Mouse (Mus musculus) hindbrain, embryonic 11.5 days (tissue): ENCODE measurements around the gene Lcn5. TPM values are rescaled to one million over a fixed set of nuclear protein-coding genes. Genes with fewer than 3 reads are reported as not detected.

ENCODE experiments used
- ATAC-seq: fragments of 200-750 bp; cut with Nextera tagmentation; 2 replicates; pipeline ENCODE4 v1.8.0; 2017; ENCODE audit warnings: mild to moderate bottlenecking, moderate TSS enrichment, moderate library complexity; ENCODE audit not compliant: low FRiP score
- DNase-seq: peaks from one replicate; pipeline ENCODE4 v3.0.0-alpha.2; 2015; ENCODE audit warnings: low spot score
- H3K27ac ChIP-seq: fragments of 300-500 bp; sonication (generic); 2 replicates; pipeline ENCODE4 v1.5.1; 2014; ENCODE audit warnings: mild to moderate bottlenecking, low read depth, low read length
- H3K27me3 ChIP-seq: fragments of 300-500 bp; sonication (generic); 2 replicates; pipeline ENCODE4 v1.6.1; 2014; ENCODE audit warnings: mild to moderate bottlenecking, low read length, moderate library complexity, mixed read lengths; ENCODE audit not compliant: control insufficient read depth, insufficient read depth
- H3K36me3 ChIP-seq: fragments of 300-500 bp; sonication (generic); 2 replicates; pipeline ENCODE4 v1.6.1; 2014; ENCODE audit warnings: mild to moderate bottlenecking, low read length, moderate library complexity, mixed read lengths; ENCODE audit not compliant: control insufficient read depth, insufficient read depth
- H3K4me1 ChIP-seq: fragments of 300-500 bp; sonication (generic); replicated peaks from 2 replicates; pipeline ENCODE4 v1.6.1; 2014; ENCODE audit warnings: low read length, mixed read lengths; ENCODE audit not compliant: control insufficient read depth, insufficient read depth
- H3K4me2 ChIP-seq: fragments of 300-500 bp; sonication (generic); replicated peaks from 2 replicates; pipeline ENCODE4 v1.6.1; 2014; ENCODE audit warnings: mild to moderate bottlenecking, low read depth, low read length
- H3K4me3 ChIP-seq: fragments of 300-500 bp; sonication (generic); 2 replicates; pipeline ENCODE4 v1.5.1; 2014; ENCODE audit warnings: low read depth, low read length
- H3K9ac ChIP-seq: fragments of 300-500 bp; sonication (generic); 2 replicates; pipeline ENCODE4 v1.6.1; 2014; ENCODE audit warnings: low read depth, low read length
- H3K9me3 ChIP-seq: fragments of 300-500 bp; sonication (generic); 2 replicates; pipeline ENCODE4 v1.6.1; 2016; ENCODE audit warnings: low read length; ENCODE audit not compliant: control insufficient read depth
- WGBS: fragments of 180-500 bp; shearing (Covaris S2); extraction: QIAGEN DNeasy Blood & Tissue Kit; methylation state at CpG from one replicate; pipeline ENCODE4 v1.1.7; 2014; 5-methylcytosine and 5-hydroxymethylcytosine counted together
- polyA plus RNA-seq: library from polyadenylated mRNA; unstranded; fragments of >200 nt; fragmentation: Nextera tagmentation; extraction: Ambion mirVana; gene quantifications from 2 replicates; pipeline ENCODE4 v1.2.1, GENCODE M21; 2014

Gene Lcn5
- polyA plus RNA-seq: not detected in 2 replicates

DNA sequence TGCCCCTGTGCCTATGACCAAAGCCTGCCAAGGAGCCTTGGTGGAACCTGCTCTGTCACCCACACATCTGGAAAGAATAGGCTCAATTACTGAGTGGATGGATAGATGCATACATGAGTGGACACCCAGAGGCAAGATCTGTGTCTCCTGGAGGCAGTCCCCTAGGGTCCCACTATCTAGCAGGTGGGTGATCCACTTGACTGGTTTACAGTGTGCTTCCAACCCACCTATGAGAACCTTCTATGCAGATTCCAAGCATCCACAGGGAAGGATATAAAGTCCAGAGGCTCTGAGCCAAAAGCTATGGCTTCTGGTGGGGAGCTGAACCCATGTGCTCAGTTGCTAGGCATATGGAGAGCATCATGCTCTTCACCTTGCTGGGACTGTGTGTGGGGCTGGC, at the start of gene Lcn5:
TSS of gene Lcn5 (plus strand) at position 301 of the 400 bp plus-strand sequence.
- ATAC-seq: no peak
- H3K36me3 ChIP-seq: no peaks in the 10 kb centered on the region
- H3K27ac ChIP-seq: no peak within 1 kb of the TSS
- H3K4me3 ChIP-seq: no peak within 1 kb of the TSS
- H3K9me3 ChIP-seq: no peaks in the 10 kb centered on the region
- H3K27me3 ChIP-seq: no peaks in the 10 kb centered on the region
- H3K9ac ChIP-seq: no peak within 1 kb of the TSS
- no peak within 1 kb of the TSS for H3K4me2 ChIP-seq
- DNase-seq: no peak
- H3K4me1 ChIP-seq: no peaks in the 10 kb centered on the region

DNA sequence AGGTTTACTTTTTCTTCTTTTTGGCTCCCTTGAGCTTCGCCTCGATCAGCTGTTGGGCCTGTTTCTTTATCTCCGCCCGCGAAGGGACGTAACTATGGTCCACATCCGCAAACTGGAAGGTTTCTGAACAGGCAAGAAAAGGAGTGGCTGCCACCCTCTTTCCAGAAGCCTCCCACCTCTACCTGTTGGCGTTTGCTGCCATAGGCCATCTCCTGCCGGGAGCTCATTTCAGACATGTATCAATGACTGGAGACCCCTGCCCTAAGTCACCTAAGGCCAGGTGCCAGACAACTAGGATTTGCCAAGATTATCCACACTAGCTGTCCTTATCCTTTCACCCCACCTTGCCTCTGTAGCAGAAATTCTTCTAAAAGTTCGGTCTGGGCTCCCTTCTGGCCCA, 49.1 kb upstream of the Lcn5 start:
- Histone ChIP-seq H3K27ac (no peak overlapping the region), H3K9ac (peak overlapping the region; percentile 96), H3K36me3 (no peaks in the 10 kb centered on the region)

DNA sequence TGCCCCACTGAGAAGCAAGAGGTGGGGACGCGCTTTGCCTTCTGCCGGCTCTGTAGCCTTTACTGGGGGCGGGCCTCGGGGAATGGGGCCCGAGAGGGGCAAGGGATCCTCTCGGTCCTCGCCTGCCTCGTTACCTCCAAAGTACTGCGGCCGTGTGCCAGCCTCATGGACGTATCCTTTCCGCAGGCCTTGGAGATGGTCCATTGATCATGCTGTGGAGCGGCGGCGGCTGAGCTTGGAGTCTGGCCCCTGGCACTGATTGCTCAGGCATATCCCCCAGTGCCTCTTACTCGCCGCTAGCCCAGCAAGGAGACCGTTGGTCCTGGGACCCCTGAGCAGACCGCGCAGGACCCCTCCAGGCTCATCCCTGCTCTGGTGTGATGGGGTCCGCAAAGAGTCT, 41.4 kb upstream of the Lcn5 start:
- Histone ChIP-seq H3K4me2 (no peak overlapping the region), H3K27me3 (peaks cover 28% of the 10 kb centered on the region), H3K27ac (no peak overlapping the region), H3K9me3 (no peaks in the 10 kb centered on the region), H3K36me3 (no peaks in the 10 kb centered on the region), H3K9ac (0 out of 2 replicates have a peak overlapping the region, but pooled peaks have one; percentile 19), H3K4me1 (no peaks in the 10 kb centered on the region), H3K4me3 (no peak overlapping the region)
- DNase-seq (peak; percentile 6), ATAC-seq (no peak)
- WGBS: 22% methylated on average over 22 of the region's 22 CpGs

More for the DNA sequence above, 49.1 kb upstream of the Lcn5 start:
- ATAC-seq (no peak; the same call in 1 of the 2 replicates), DNase-seq (no peak)
- Histone ChIP-seq H3K9me3 (no peaks in the 10 kb centered on the region), H3K4me2 (peak overlapping the region; percentile 64), H3K4me1 (peaks cover 3% of the 10 kb centered on the region; the same call in 1 of the 2 replicates), H3K27me3 (peaks cover 7% of the 10 kb centered on the region; the same call in 1 of the 2 replicates), H3K4me3 (peak overlapping the region; percentile 96)
- WGBS: 69% methylated on average over 10 of the region's 10 CpGs

DNA sequence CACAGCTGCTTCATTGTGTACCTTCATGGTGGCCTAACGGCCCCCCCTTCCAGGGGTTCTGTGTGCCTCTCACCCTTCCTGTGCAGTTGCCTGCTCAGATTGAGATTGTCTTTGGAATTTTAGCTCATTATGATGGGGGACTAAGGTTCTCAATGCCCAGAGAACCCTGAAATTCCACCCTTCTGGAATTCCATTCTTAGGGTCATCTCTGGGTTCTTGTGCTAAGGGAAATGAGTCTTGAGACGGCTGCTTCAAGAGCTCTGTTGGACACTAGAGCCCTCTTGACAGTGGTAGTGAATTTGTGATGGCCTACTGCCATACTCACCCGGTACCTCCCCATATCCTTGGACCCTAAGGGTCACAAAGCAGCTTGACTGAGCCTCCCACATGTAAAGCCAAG, 40.2 kb upstream of the Lcn5 start, which contains the start of gene Ccdc183:
TSS of gene Ccdc183 (minus strand) at position 101 of the 400 bp plus-strand sequence.
- no peaks in the 10 kb centered on the region for H3K4me1 ChIP-seq
- no peak within 1 kb of the TSS for H3K9ac ChIP-seq
- peaks cover 28% of the 10 kb centered on the region for H3K27me3 ChIP-seq
- DNase-seq (no peak), ATAC-seq (no peak)
- H3K36me3 ChIP-seq: no peaks in the 10 kb centered on the region
- no peak within 1 kb of the TSS for H3K27ac ChIP-seq
- no peaks in the 10 kb centered on the region for H3K9me3 ChIP-seq
- H3K4me3 ChIP-seq: no peak within 1 kb of the TSS
- 81% methylated on average over 3 of the region's 3 CpGs for WGBS
- no peak within 1 kb of the TSS for H3K4me2 ChIP-seq

DNA sequence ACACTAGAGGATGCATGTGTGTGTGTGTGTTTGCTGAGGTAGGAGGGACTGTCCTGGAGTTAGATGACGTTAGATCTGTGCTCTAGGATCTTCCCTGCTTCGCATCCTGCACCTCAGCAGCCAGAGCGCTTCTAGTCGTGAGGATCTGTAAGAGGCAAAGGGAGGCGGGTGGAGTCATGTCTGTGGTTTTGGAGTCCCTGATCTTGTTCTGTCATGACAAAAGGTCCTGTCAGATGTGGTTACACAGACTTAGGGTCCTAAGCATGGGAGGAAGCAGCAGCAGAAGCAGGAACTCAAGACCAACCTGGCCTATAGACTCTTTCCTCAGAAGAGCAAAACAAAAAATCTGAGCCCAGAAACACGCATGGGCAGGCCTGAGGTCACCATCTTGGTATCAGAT, 37.4 kb upstream of the Lcn5 start:
- Histone ChIP-seq H3K4me1 (no peaks in the 10 kb centered on the region), H3K4me2 (no peak overlapping the region), H3K27me3 (peaks cover 24% of the 10 kb centered on the region), H3K9me3 (no peaks in the 10 kb centered on the region), H3K4me3 (no peak overlapping the region), H3K27ac (no peak overlapping the region), H3K9ac (no peak overlapping the region), H3K36me3 (no peaks in the 10 kb centered on the region)
- ATAC-seq (no peak), DNase-seq (no peak)
- 86% methylated on average over 6 of the region's 6 CpGs for WGBS

DNA sequence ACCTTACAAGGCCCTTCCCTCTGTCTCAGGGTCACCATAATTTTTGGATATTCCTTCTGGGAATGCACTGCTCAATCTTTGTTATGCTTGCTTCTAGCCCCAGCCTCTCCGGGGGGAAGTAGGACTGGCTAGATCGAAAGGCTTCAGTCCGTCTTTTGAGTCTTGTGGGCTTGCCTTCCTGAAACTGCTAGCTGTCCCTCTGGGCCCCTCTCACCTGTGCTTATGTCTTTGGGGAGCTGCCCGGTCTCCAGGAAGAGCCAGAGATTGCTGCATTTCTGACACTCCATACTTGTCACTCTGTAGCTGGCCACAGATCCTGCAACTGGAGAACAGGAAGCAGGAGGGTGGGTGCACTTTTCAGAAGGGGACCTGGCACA, 36.9 kb upstream of the Lcn5 start:
- H3K9ac ChIP-seq: no peak overlapping the region
- H3K36me3 ChIP-seq: no peaks in the 10 kb centered on the region
- H3K4me1 ChIP-seq: no peaks in the 10 kb centered on the region
- no peaks in the 10 kb centered on the region for H3K9me3 ChIP-seq
- H3K27ac ChIP-seq: no peak overlapping the region
- peaks cover 20% of the 10 kb centered on the region for H3K27me3 ChIP-seq
- H3K4me3 ChIP-seq: no peak overlapping the region
- H3K4me2 ChIP-seq: no peak overlapping the region; the same call in 1 of the 2 replicates
- 91% methylated on average over 4 of the region's 4 CpGs for WGBS
- ATAC-seq (no peak), DNase-seq (no peak)

DNA sequence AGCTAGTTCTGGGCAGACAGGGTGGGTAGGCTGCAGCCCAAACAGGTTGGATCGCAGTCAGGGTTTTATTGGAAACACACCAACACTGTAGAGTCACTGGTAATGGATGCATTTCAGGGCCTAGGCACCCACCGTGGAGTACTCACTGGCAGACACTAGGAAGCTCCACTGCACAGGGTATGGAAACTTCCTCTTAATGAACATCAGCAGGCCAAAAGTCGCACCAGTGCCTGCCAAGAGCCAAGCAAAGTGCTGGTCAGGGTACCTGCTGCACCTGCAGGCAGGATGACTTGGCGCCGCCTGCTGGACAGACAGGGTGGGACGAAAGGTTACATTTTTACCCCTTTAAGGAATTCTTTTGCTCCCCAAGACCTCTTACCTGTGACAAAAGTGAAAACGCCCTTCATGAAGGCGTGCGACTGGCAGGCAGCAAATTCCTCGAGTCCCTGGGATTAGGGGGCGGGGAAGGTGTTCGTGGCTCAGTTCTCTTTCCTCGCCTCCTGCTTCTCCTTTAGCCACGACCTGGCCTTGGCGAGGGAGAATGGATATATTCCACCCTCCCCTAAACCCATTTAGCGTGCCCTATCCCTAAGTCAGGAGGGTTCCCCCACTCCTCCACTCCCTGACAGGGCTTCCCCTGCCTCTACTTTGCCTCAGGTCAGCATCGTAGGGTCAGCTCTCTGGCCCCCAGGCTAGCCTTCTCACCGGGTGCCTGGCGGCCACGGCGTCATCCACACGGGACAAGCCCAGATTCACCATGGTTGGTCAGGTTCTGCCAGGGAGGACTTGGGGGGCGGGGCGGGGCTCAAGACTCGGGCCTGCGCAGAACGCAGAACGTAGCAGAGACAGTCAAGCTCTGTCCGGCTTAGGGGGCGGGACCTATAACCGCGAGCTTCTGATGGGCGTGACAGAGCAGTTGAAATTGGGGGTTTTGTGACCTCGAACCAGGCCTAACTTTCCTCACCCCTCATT, 36.2 kb upstream of the Lcn5 start, which contains the start of gene Tmem141:
TSS of gene Tmem141 (minus strand) at position 777 of the 972 bp plus-strand sequence.
- WGBS: 7% methylated on average over 34 of the region's 34 CpGs

DNA sequence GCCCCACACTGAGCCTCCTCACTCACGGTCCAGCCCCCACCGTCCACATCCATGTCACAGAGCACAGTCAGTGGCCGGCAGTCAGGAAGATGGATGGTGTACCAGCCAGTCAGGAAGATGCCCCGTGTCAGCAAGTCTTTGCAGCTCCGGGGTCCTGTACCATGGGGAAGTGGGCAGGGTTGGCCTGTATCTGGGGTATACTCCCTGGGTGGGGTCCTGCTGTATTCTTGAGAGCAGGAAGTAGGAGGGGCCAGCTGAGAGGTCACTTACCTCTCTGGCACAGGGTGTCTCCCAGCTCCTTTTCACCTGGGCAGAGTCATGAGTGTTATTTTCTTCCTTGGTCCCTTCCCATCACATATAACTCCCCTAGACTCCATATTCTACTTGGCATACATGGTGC, 31.8 kb upstream of the Lcn5 start:
- H3K4me1 ChIP-seq: no peaks in the 10 kb centered on the region
- 47% methylated on average over 5 of the region's 5 CpGs for WGBS

More for the DNA sequence above, 36.2 kb upstream of the Lcn5 start, which contains the start of gene Tmem141:
- no peaks in the 10 kb centered on the region for H3K4me1 ChIP-seq
- peak within 1 kb of the TSS; percentile 55; the same call in 1 of the 2 replicates for H3K9ac ChIP-seq
- DNase-seq (peak; percentile 84), ATAC-seq (peak; percentile 92)
- no peak within 1 kb of the TSS for H3K27ac ChIP-seq
- H3K4me3 ChIP-seq: peak within 1 kb of the TSS; percentile 34
- no peaks in the 10 kb centered on the region for H3K9me3 ChIP-seq
- peak within 1 kb of the TSS; percentile 65 for H3K4me2 ChIP-seq
- no peaks in the 10 kb centered on the region for H3K36me3 ChIP-seq
- peaks cover 13% of the 10 kb centered on the region for H3K27me3 ChIP-seq

More for the DNA sequence above, 31.8 kb upstream of the Lcn5 start:
- H3K9ac ChIP-seq: no peak overlapping the region
- no peaks in the 10 kb centered on the region for H3K36me3 ChIP-seq
- no peaks in the 10 kb centered on the region for H3K27me3 ChIP-seq
- H3K27ac ChIP-seq: no peak overlapping the region
- H3K4me3 ChIP-seq: no peak overlapping the region
- H3K9me3 ChIP-seq: no peaks in the 10 kb centered on the region
- no peak for ATAC-seq
- DNase-seq: no peak
- no peak overlapping the region for H3K4me2 ChIP-seq
